8 mouse cellular contexts compared by ENCODE assay signal in the genomic region with DNA sequence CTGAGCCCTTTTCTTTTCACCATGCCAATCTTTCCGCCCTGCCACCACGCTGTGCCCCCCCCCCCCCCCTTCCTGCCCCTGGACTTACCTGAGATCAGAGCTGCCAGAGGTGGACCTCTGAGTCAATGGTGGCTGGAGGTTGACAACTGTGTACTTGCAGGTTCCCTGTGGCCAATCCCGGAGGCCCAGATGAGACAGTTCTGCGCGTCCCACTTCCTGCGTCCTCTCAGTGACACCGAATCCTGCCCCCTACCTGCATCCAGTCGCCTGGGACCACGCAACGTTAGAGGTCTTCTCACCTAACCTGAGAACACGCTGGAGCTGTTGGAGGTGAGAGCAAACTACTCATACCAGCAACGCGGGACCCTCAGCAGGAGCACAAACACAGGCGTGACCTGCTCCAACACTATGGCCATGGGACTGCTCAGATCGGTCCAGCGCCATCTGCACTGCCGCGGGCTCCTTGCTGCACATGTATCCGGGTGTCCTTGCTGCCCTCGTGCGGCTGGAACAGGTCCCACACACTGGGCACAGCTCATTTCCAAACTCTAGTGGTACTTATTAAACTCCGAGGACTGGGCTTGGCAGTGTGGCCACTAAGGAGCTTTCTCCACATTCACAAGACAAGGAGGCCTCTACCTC. TPM values are rescaled to one million over a fixed set of nuclear protein-coding genes. Genes with fewer than 3 reads are reported as not detected.
DNase-seq lines count a peak whose midpoint lies in the region; ATAC-seq and TF ChIP-seq lines count a peak whose summit lies in the region.

A gene (minus strand): TSS at position 465 of the 642 bp plus-strand sequence.

- H3K27ac ChIP-seq in gastrocnemius, adult 2 months = no peak within 1 kb of the TSS
- H3K27ac ChIP-seq in cortical plate, adult 2 months (ENCODE audit: insufficient read depth, low read length) = no peak within 1 kb of the TSS
- no peak within 1 kb of the TSS for H3K27ac ChIP-seq in heart, adult 2 months
- H3K27ac ChIP-seq in intestine, postnatal 0 days (ENCODE audit: low read depth, low read length) = no peak within 1 kb of the TSS
- no peak within 1 kb of the TSS for H3K27ac ChIP-seq in limb, embryonic 11.5 days (replicated peaks; ENCODE audit: low read depth, low read length)
- H3K27ac ChIP-seq in midbrain, embryonic 10.5 days (replicated peaks) = peak within 1 kb of the TSS; percentile 49; the same call in 1 of the 2 replicates
- H3K27ac ChIP-seq in spleen, adult 2 months (ENCODE audit: insufficient read depth, low read length) = no peak within 1 kb of the TSS

- TF ChIP-seq POLR2A in cortical plate, adult 2 months (IDR thresholded peaks at IDR 0.05; ENCODE audit: extremely low read depth, insufficient read depth, low read length) = no peak
- no peak for TF ChIP-seq POLR2A in heart, adult 2 months (IDR thresholded peaks at IDR 0.05; ENCODE audit: insufficient read depth, low read depth, low read length)
- TF ChIP-seq POLR2A in spleen, adult 2 months (IDR thresholded peaks at IDR 0.05; ENCODE audit: low read depth, low read length) = no peak

- H3K9me3 ChIP-seq in intestine, postnatal 0 days (ENCODE audit: control insufficient read depth) = no peaks in the 10 kb centered on the region
- no peaks in the 10 kb centered on the region for H3K9me3 ChIP-seq in limb, embryonic 11.5 days (ENCODE audit: control insufficient read depth, low read length)
- no peaks in the 10 kb centered on the region for H3K9me3 ChIP-seq in midbrain, embryonic 10.5 days (replicated peaks)

- peak within 1 kb of the TSS; percentile 55 for H3K4me2 ChIP-seq in intestine, postnatal 0 days (replicated peaks; ENCODE audit: low read depth)
- H3K4me2 ChIP-seq in limb, embryonic 11.5 days (ENCODE audit: low read depth, severe bottlenecking) = peak within 1 kb of the TSS; percentile 42

- WGBS in heart, adult 2 months = 24% methylated on average over 21 of the region's 22 CpGs
- WGBS in intestine, postnatal 0 days = 21% methylated on average over 22 of the region's 22 CpGs
- WGBS in limb, embryonic 11.5 days = 27% methylated on average over 22 of the region's 22 CpGs
- WGBS in midbrain, embryonic 10.5 days = 35% methylated on average over 22 of the region's 22 CpGs
- WGBS in spleen, adult 2 months = 32% methylated on average over 21 of the region's 22 CpGs

- intact Hi-C loops in gastrocnemius, adult 2 months (cut with DNase I) = no loop called here
- intact Hi-C loops in gastrocnemius, postnatal 36 days (cut with DNase I) = no loop called here
- intact Hi-C loops in heart, adult 2 months (cut with DNase I) = no loop called here

- no peaks in the 10 kb centered on the region for H3K27me3 ChIP-seq in heart, adult 2 months (ENCODE audit: control insufficient read depth, insufficient read depth, low read length)
- H3K27me3 ChIP-seq in intestine, postnatal 0 days (replicated peaks; ENCODE audit: control insufficient read depth, insufficient read depth, low read length) = no peaks in the 10 kb centered on the region
- no peaks in the 10 kb centered on the region for H3K27me3 ChIP-seq in limb, embryonic 11.5 days (ENCODE audit: control insufficient read depth, insufficient read depth, low read length)
- H3K27me3 ChIP-seq in midbrain, embryonic 10.5 days (ENCODE audit: low read depth, poor library complexity, severe bottlenecking) = no peaks in the 10 kb centered on the region
- H3K27me3 ChIP-seq in spleen, adult 2 months (ENCODE audit: control insufficient read depth, insufficient read depth, low read length) = no peaks in the 10 kb centered on the region

- no peak for TF ChIP-seq EP300 in heart, adult 2 months (IDR thresholded peaks at IDR 0.05; ENCODE audit: insufficient read depth, low read depth, low read length)

- H3K9ac ChIP-seq in heart, adult 2 months (ENCODE audit: low read depth, low read length) = no peak within 1 kb of the TSS
- H3K9ac ChIP-seq in intestine, postnatal 0 days (ENCODE audit: low read depth, low read length) = no peak within 1 kb of the TSS
- no peak within 1 kb of the TSS for H3K9ac ChIP-seq in limb, embryonic 11.5 days (ENCODE audit: low read length)

- TF ChIP-seq CTCF in gastrocnemius, adult 2 months (IDR thresholded peaks at IDR 0.05) = no peak
- peak; percentile 27; the same call in 1 of the 2 replicates for TF ChIP-seq CTCF in cortical plate, adult 2 months (IDR thresholded peaks at IDR 0.05; ENCODE audit: extremely low read depth, insufficient read depth, low read length)
- peak; percentile 45 for TF ChIP-seq CTCF in heart, adult 2 months (IDR thresholded peaks at IDR 0.05)
- TF ChIP-seq CTCF in intestine, postnatal 0 days (IDR thresholded peaks at IDR 0.05; ENCODE audit: low read depth) = peak; percentile 81
- peak; percentile 49; the same call in 1 of the 2 replicates for TF ChIP-seq CTCF in spleen, adult 2 months (IDR thresholded peaks at IDR 0.05; ENCODE audit: extremely low read depth, insufficient read depth, insufficient read length, insufficient replicate concordance)

- H3K36me3 ChIP-seq in heart, adult 2 months (ENCODE audit: control insufficient read depth, insufficient read depth, low read length) = no peaks in the 10 kb centered on the region
- no peaks in the 10 kb centered on the region for H3K36me3 ChIP-seq in intestine, postnatal 0 days (ENCODE audit: control insufficient read depth, insufficient read depth)
- H3K36me3 ChIP-seq in limb, embryonic 11.5 days (ENCODE audit: control insufficient read depth, insufficient read depth, low read length) = no peaks in the 10 kb centered on the region
- no peaks in the 10 kb centered on the region for H3K36me3 ChIP-seq in midbrain, embryonic 10.5 days
- H3K36me3 ChIP-seq in spleen, adult 2 months (ENCODE audit: control insufficient read depth, insufficient read depth, low read length) = no peaks in the 10 kb centered on the region

- H3K4me3 ChIP-seq in gastrocnemius, adult 2 months = no peak within 1 kb of the TSS
- H3K4me3 ChIP-seq in cortical plate, adult 2 months (ENCODE audit: insufficient read depth, low read length) = peak within 1 kb of the TSS; percentile 20; the same call in 1 of the 2 replicates
- no peak within 1 kb of the TSS for H3K4me3 ChIP-seq in heart, adult 2 months
- H3K4me3 ChIP-seq in intestine, postnatal 0 days (ENCODE audit: low read depth, low read length) = no peak within 1 kb of the TSS
- H3K4me3 ChIP-seq in limb, embryonic 11.5 days (ENCODE audit: low read depth, low read length) = no peak within 1 kb of the TSS
- peak within 1 kb of the TSS; percentile 49 for H3K4me3 ChIP-seq in midbrain, embryonic 10.5 days
- H3K4me3 ChIP-seq in spleen, adult 2 months (ENCODE audit: extremely low read depth, insufficient read depth, insufficient read length) = peak within 1 kb of the TSS; percentile 57

- peak; percentile 73; the same call in 1 of the 2 replicates for ATAC-seq in intestine, postnatal 0 days
- ATAC-seq in limb, embryonic 11.5 days (ENCODE audit: insufficient number of reproducible peaks, low FRiP score, low TSS enrichment, low read depth) = peak; percentile 82

- DNase-seq in gastrocnemius, adult 2 months = peak; percentile 17
- no peak for DNase-seq in gastrocnemius, postnatal 36 days
- peak; percentile 16 to 28 for DNase-seq in heart, adult 2 months
- DNase-seq in limb, embryonic 11.5 days (ENCODE audit: low spot score) = peak; percentile 76
- peak; percentile 65 for DNase-seq in midbrain, embryonic 10.5 days (ENCODE audit: low spot score)
- peak; percentile 9 to 52 for DNase-seq in spleen, adult 2 months (ENCODE audit: low read depth in 1 of 2, low spot score in 2 of 2)

- no peaks in the 10 kb centered on the region for H3K79me2 ChIP-seq in heart, adult 2 months (replicated peaks; ENCODE audit: control insufficient read depth, insufficient read depth, low read length)

- no peaks in the 10 kb centered on the region for H3K4me1 ChIP-seq in cortical plate, adult 2 months (ENCODE audit: control insufficient read depth, insufficient read depth, low read length)
- no peaks in the 10 kb centered on the region; the same call in 1 of the 2 replicates for H3K4me1 ChIP-seq in heart, adult 2 months (ENCODE audit: control insufficient read depth, insufficient read depth, low read length)
- no peaks in the 10 kb centered on the region for H3K4me1 ChIP-seq in intestine, postnatal 0 days (replicated peaks; ENCODE audit: control insufficient read depth, insufficient read depth, low read length)
- H3K4me1 ChIP-seq in limb, embryonic 11.5 days (ENCODE audit: control insufficient read depth, insufficient read depth, low read length) = no peaks in the 10 kb centered on the region
- H3K4me1 ChIP-seq in midbrain, embryonic 10.5 days = no peaks in the 10 kb centered on the region
- H3K4me1 ChIP-seq in spleen, adult 2 months (ENCODE audit: control insufficient read depth, insufficient read depth, insufficient read length) = no peaks in the 10 kb centered on the region; the same call in 1 of the 2 replicates

RNA-seq across cellular contexts. Expression of the gene that starts here (rescaled TPM):
- total RNA-seq in gastrocnemius, adult 2 months (2021) = not detected
- total RNA-seq in gastrocnemius, postnatal 36 days (2021) = not detected
- polyA plus RNA-seq in cortical plate, adult 2 months (2012; rRNA removed) = 0.04 TPM in 2 replicates
- not detected for total RNA-seq in heart, adult 2 months (2021)
- polyA plus RNA-seq in heart, adult 2 months (2012; rRNA removed) = not detected in 2 replicates
- polyA plus RNA-seq in intestine, postnatal 0 days (2015; fragmentation: Nextera tagmentation; extraction: Ambion mirVana) = 0.09 TPM in 2 replicates
- not detected in 2 replicates for polyA plus RNA-seq in limb, embryonic 11.5 days (2014; fragmentation: Nextera tagmentation; extraction: Ambion mirVana)
- polyA plus RNA-seq in midbrain, embryonic 10.5 days (2016; fragmentation: Nextera tagmentation; extraction: Ambion mirVana) = not detected in 2 replicates
- polyA plus RNA-seq in spleen, adult 2 months (2012; rRNA removed) = 0.05 and 0.06 TPM in 2 replicates

Comparison
In these comparisons a context has a peak if more than half of its experiments do, and no peak if none do; other contexts are left out.
1. Peak in DNase-seq in gastrocnemius, adult 2 months; RNA of the gene not detected or under 1 TPM.
2. Peak in DNase-seq in heart, adult 2 months; RNA of the gene not detected or under 1 TPM.
3. Peak in ATAC-seq and H3K4me2 ChIP-seq in intestine, postnatal 0 days; RNA of the gene not detected or under 1 TPM.
4. Peak in DNase-seq, ATAC-seq and H3K4me2 ChIP-seq in limb, embryonic 11.5 days; RNA of the gene not detected or under 1 TPM.
5. Peak in DNase-seq, H3K4me3 ChIP-seq and H3K27ac ChIP-seq in midbrain, embryonic 10.5 days; RNA of the gene not detected or under 1 TPM.
6. Peak in DNase-seq and H3K4me3 ChIP-seq in spleen, adult 2 months; RNA of the gene not detected or under 1 TPM.